Mouse (Mus musculus): ENCODE measurements around the gene Dpp9.

- TF ChIP-seq JUND (conservative IDR thresholded peaks at IDR 0.05; ENCODE audit: low read depth, low read length), result no peak
- no peak for TF ChIP-seq POLR2A (IDR thresholded peaks at IDR 0.05; ENCODE audit: low read depth, low read length)
- no peak for TF ChIP-seq MAX (IDR thresholded peaks at IDR 0.05; ENCODE audit: low read length)
- TF ChIP-seq CTCF (conservative IDR thresholded peaks at IDR 0.05 in 1 of 2, IDR thresholded peaks at IDR 0.05 in 1 of 2; ENCODE audit: low read depth in 2 of 2, low read length in 2 of 2), result no peak
- no peak for TF ChIP-seq POLR2AphosphoS2 (IDR thresholded peaks at IDR 0.05; ENCODE audit: low read depth, low read length)
- TF ChIP-seq ZNF384 (IDR thresholded peaks at IDR 0.05; ENCODE audit: low read depth, low read length), result no peak
- no peak for TF ChIP-seq MAFK (IDR thresholded peaks at IDR 0.05; ENCODE audit: insufficient replicate concordance, low read length)
These were observed 72.6 kb downstream of the Dpp9 start for GRCm38 (mm10) chr17:56146131-56146530.
